Mouse (Mus musculus): ENCODE measurements around the gene Dnajb4.
A peak's percentile ranks its signal among the peaks of the same experiment; 100 is the strongest.

DNA sequence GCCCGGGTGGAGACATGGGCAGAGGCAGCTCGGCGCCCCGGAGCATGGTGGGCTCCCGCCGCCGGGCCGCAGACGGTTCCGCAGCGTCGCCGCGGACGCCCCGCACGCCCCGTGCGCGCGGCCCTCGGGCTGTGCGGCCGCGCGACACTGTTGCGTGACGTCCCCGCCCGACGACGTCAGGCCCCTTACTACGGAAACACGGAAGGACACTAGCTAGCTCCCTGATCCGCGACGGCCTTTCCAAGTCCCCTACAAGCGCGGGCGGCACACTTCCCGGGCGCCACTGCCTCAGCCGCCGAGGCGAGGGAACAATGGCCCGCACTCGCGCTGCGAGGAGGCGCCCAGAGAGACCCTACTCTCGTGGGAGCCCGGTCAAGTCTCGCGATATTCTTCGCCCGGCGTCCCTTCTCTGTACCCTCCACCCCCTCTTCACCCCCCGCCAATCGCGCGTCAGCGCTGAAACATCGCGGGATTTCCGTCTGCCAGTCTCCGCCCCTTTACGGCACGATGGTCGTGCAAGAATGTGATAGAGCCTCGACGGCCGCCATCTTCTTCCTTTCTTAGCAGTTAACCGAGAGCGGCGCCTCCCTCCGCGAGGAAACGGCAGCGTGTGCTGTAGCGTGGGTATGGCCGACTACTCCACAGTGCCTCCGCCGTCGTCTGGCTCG is at the start of gene Dnajb4, which contains the start of gene Fubp1:
- TF ChIP-seq TBP (IDR thresholded peaks at IDR 0.05; ENCODE audit: low read depth, low read length) (peak; percentile 93), MAFK (IDR thresholded peaks at IDR 0.05; ENCODE audit: borderline replicate concordance, low read depth, low read length) (no peak), CTCF (IDR thresholded peaks at IDR 0.05 in 2 of 3, conservative IDR thresholded peaks at IDR 0.05 in 1 of 3; ENCODE audit: control insufficient read depth in 1 of 3, insufficient read depth in 1 of 3, low read depth in 2 of 3, low read length in 3 of 3, poor library complexity in 1 of 3, severe bottlenecking in 1 of 3) (no peak), POLR2A (IDR thresholded peaks at IDR 0.05; ENCODE audit: control insufficient read depth in 1 of 2, insufficient read depth in 1 of 2, low read depth in 1 of 2, low read length in 2 of 2, poor library complexity in 1 of 2) (peak; percentile 95 to 96), GATA1 (IDR thresholded peaks at IDR 0.05; ENCODE audit: low read depth, low read length) (no peak), ZNF384 (IDR thresholded peaks at IDR 0.05; ENCODE audit: low read depth, low read length) (no peak), EP300 (IDR thresholded peaks at IDR 0.05; ENCODE audit: low read depth in 1 of 2, low read length in 2 of 2) (no peak), SIN3A (IDR thresholded peaks at IDR 0.05; ENCODE audit: low read length) (no peak; the same call in none of the 2 replicates), HCFC1 (IDR thresholded peaks at IDR 0.05; ENCODE audit: low read depth, low read length) (peak; percentile 86), TCF12 (IDR thresholded peaks at IDR 0.05; ENCODE audit: low read depth, low read length) (peak; percentile 69)
